Mouse (Mus musculus) B cell, adult 2 months (primary cell): ENCODE measurements around the gene Muc2.

ENCODE experiments used
- DNase-seq, 2 experiments: peaks; one replicate each; pipeline ENCODE4 v3.0.0; 2022

The Muc2 gene

DNA sequence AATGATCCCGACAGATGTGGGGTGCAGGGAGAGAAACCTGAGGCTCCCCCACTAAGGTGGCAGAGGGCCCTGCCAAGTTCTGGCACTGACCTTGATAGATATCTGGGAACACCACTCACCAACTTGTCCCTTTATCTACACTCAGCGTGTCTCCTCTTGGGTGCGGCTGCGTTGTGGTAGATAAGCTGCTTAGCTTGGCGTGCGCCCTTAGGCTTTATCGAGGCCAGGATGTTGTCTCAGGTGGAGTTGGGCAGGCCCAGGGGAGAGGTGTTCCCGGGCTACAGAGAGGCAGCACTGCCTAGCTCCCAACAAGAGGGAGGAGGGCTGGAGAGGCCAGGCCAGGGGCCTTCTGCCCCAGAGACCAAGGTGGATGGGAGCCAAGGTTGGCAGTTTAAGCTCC, 80.8 kb downstream of the Muc2 start:
- DNase-seq: no peak

DNA sequence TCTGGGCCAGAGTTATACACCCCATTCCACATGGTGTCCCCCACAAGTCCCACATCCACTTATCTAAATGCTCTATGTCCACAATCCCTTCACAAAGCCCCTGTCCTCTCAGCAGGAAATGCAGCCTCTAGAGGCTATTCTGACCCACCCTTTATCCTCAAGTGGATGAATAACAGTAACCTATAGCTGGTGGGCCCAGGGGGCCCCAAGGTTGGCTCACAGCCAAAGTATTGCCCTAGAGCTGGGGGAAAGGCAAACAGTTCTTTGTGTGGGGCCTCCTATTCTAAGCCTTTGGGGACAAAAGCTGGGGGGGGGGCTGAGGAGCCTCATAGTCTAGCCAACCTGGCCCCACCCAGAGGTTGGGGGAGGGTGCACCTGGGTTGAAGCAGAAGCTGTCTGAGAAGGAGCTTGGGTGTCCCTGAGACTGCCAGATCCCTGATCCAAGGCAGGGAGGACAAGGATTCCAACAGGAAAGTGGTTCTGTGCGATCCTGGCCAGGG, 82.0 kb downstream of the Muc2 start:
- no peak for DNase-seq

DNA sequence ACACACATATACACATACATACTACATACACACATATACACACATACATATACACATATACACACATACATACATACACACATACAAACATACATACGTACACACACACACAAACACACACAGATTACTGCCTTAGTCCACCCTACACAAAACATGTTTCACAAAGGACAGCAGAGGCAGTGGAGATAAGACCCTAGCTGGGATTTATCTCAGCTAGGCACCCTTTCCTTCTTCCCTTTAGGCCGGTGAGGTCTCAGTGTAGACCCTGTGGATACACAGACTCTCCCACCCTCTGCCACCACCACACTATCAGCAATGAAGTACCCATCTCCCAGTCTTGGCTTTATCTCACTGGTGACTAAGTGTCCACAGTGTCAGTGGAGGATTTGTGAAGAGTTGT, 84.7 kb downstream of the Muc2 start:
- DNase-seq: no peak

DNA sequence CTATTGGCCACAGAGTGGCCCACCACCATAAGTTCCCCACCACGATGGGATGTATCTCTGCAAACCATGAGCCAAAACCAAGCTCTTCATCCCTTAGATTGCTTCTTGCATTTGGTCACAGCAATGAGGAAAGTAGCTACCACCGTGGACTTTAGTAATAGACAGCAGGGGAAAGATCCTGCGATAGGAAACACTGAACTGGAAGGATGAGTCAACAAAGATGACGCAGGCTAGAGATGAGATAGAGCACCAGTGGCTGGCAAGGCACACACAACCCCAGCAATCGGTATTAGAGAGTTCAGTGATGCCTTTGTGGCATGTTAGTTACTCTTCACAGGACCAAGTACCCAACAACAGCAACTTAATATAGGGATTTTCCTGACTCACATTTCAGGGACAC, 86.1 kb downstream of the Muc2 start:
- DNase-seq: no peak

DNA sequence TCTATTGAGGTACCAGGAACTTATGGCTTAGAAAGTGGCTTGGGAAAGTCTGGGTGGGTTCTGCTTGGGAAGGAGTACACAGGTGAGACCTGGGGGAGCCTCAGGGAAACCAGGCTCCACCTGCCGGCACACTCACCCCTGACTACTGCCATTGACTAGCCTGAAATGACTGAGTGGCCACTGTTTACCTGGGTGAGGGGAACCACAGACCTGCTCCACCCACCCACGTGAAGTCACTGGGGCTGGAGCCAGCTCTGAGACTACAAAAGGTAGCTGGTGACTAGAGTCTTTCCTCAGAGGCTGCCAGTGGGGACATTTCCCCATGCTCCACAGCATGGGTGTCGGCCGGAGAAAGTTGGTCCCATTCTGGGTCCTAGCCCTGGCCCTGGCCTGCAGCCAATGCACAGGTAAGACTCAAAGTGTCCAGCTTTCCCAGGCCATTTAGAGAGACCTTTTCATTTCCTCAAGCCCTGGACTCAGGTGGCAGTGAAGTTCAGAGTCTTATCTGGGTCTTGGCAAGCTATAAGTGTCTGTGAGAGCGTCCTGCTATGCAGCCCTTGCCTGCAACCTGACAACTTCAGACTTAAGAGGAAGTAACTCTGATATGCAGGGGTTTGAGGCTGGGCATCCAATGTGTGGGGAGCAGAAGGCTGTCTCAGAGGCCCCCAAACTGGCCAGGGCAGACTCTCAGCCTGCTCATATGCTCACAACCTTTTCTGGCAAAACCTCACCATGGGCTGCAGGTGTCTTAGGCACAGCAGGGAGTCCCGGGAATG, 98.7 kb downstream of the Muc2 start, which contains the start of gene Muc5ac:
Muc5ac (plus strand) TSS at position 296 of the 776 bp plus-strand sequence.
- no peak for DNase-seq

DNA sequence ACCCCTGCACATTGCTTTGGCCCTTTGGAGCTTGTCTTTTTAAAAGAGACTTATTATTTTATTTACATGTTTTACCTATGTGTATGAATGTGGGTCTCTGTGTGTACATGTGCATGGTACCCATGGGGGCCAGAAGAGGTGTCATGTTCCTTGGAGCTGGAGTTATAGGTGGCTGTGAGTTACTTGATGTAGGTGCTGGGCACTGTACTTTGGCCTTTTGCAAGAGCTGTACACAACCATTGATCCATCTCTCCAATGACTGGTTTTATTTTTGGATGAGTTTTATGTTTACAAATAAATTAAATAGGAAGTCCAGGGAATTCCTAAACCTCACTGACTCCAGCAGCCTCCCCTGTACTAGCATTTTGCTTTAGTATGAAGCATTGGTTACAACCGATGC, 104.1 kb downstream of the Muc2 start:
- DNase-seq: no peak

DNA sequence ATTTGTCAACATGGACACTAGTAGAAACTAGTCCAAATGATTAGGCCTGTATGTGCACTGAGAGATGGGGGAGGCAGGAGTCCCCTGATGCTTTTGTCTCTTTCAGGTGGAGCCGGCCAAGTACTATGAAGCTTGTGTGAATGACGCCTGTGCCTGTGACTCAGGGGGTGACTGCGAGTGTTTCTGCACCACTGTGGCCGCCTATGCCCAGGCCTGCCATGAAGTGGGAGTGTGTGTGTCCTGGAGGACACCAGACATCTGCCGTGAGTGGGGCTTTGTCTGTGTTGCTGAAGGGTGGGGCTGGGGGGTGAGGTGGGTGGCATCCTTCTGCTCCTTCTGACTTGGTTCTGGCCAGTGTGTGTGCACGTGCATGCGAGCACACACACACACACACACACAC, 113.1 kb downstream of the Muc2 start:
- no peak for DNase-seq
